Mouse (Mus musculus) liver, adult 2 months (tissue): Measurements from ENCODE around the gene Nsd2. TPM values are rescaled to one million over a fixed set of nuclear protein-coding genes. Genes with fewer than 3 reads are reported as not detected.
A peak's percentile ranks its signal among the peaks of the same experiment; 100 is the strongest.

Source experiments
- DNase-seq: peaks from one replicate; pipeline ENCODE4 v3.0.0-alpha.2; 2011; ENCODE audit warnings: low read depth, low spot score; ENCODE audit errors: extremely low read depth
- H3K27ac ChIP-seq: fragments of 200-500 bp; replicated peaks from 2 replicates; pipeline ENCODE4 v1.5.1; 2012; ENCODE audit warnings: low read depth, mild to moderate bottlenecking, control low read depth, inconsistent platforms, low read length; ENCODE audit not compliant: insufficient read depth
- H3K27me3 ChIP-seq: fragments of 200-500 bp; 2 replicates; pipeline ENCODE4 v1.6.1; 2012; ENCODE audit warnings: mild to moderate bottlenecking, moderate library complexity, low read length, inconsistent platforms; ENCODE audit not compliant: control insufficient read depth, insufficient read depth
- H3K36me3 ChIP-seq: fragments of 200-500 bp; 2 replicates; pipeline ENCODE4 v1.6.1; 2012; ENCODE audit warnings: low read length, inconsistent platforms; ENCODE audit not compliant: control insufficient read depth, insufficient read depth
- H3K4me1 ChIP-seq: fragments of 200-500 bp; 2 replicates; pipeline ENCODE4 v1.6.1; 2011; ENCODE audit warnings: low read length; ENCODE audit not compliant: control insufficient read depth, insufficient read depth
- H3K4me3 ChIP-seq: fragments of 200-500 bp; 2 replicates; pipeline ENCODE4 v1.5.1; 2011; ENCODE audit warnings: low read depth, mild to moderate bottlenecking, control low read depth, low read length, moderate library complexity; ENCODE audit not compliant: insufficient read depth
- H3K79me2 ChIP-seq: fragments of 200-500 bp; 2 replicates; pipeline ENCODE4 v1.6.1; 2012; ENCODE audit warnings: inconsistent platforms, mild to moderate bottlenecking, low read length, moderate library complexity; ENCODE audit not compliant: control insufficient read depth, insufficient read depth
- H3K9ac ChIP-seq: fragments of 200-500 bp; 2 replicates; pipeline ENCODE4 v1.6.1; 2012; ENCODE audit warnings: low read depth, mild to moderate bottlenecking, control low read depth, inconsistent platforms, low read length
- CTCF ChIP-seq: fragments of 200-500 bp; IDR thresholded peaks from 2 replicates; pipeline ENCODE4 v1.5.1; 2011; ENCODE audit warnings: low read depth, low read length, control low read depth
- POLR2A ChIP-seq: fragments of 200-500 bp; IDR thresholded peaks from 2 replicates; pipeline ENCODE4 v1.6.1; 2011; ENCODE audit warnings: low read length, control low read depth; ENCODE audit not compliant: insufficient read depth; ENCODE audit errors: extremely low read depth
- WGBS: fragments of 180-500 bp; shearing (Covaris S2); methylation state at CpG from one replicate; pipeline ENCODE4 v1.1.7; 2018; 5-methylcytosine and 5-hydroxymethylcytosine counted together
- polyA plus RNA-seq: library from polyadenylated mRNA; depleted of rRNA; stranded (reverse); fragments of >200 nt; gene quantifications from 2 replicates; pipeline ENCODE4 v1.2.3, GENCODE M21; 2012
- total RNA-seq: library from RNA; depleted of rRNA; stranded (reverse); fragments of >200 nt; gene quantifications from 2 replicates; pipeline ENCODE4 v1.2.3, GENCODE M21; 2014

The Nsd2 gene
- total and polyA plus RNA-seq, 2 experiments: 2.6 to 9.3 TPM

- H3K4me1 ChIP-seq: peaks cover 4% of the 10 kb centered on the region; the same call in 1 of the 2 replicates
- H3K4me3 ChIP-seq: peak overlapping the region; percentile 93
- DNase-seq: no peak
- peaks cover 1% of the 10 kb centered on the region; the same call in 1 of the 2 replicates for H3K79me2 ChIP-seq
- no peaks in the 10 kb centered on the region for H3K36me3 ChIP-seq
- H3K9ac ChIP-seq: peak overlapping the region; percentile 86
- WGBS: 47% methylated on average over 9 of the region's 9 CpGs
- TF ChIP-seq CTCF: no peak
- TF ChIP-seq POLR2A: no peak
- H3K27me3 ChIP-seq: no peaks in the 10 kb centered on the region
- no peak overlapping the region for H3K27ac ChIP-seq
These were observed 1.2 kb upstream of the Nsd2 start for GRCm38 (mm10) chr5:33819141-33819875.

DNA sequence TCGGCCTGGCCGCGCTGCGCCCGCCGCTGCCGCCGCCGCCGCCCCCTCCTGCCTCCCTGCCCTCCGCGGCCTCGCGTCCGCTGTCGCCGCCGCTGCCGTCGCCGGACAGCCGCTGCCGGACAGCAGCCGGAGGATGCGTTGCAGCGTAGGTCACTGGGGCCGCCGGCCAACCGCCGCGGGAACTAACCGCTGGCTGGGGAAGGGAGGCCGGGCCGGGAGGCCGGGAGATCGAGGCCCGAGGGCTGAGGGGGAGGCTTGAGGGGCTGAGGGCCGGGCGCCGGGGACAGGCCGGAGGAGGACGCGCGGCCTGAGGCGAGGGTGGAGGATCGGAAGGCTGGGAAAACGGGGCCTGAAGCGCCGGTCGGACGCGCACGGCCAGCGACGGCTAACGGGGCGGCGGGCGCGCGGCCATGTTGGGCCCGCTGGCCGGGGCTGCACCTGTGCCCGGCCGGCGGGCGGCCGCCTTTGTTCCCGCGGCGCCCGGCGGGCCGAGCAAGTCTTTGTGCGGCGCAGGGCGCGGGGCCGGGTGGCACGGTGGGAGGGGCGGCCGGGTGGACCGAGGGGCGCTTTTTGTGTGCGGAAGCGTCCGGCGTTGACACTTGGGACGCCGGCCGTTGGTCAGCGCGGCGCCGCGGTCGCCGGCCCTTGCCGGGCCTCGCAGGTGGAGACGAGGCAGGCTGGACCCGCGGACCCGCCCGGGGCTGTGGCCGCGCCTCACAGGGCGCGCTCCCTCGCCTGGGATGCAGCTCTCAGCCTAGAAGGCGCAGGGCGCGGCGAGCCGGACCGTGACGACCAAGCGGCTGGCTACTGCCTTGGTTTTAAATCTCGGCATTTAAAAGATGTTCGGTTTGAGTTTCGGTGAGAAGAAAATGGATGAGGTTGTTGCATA is 452 bp downstream of the Nsd2 start:
- WGBS: under 1% methylated on average over 118 of the region's 121 CpGs
- Histone ChIP-seq H3K27me3 (no peaks in the 10 kb centered on the region), H3K4me3 (peak overlapping the region; percentile 99), H3K27ac (peak overlapping the region; percentile 61), H3K79me2 (peaks cover 5% of the 10 kb centered on the region; the same call in 1 of the 2 replicates), H3K9ac (peak overlapping the region; percentile 99), H3K4me1 (peaks cover 4% of the 10 kb centered on the region; the same call in 1 of the 2 replicates), H3K36me3 (no peaks in the 10 kb centered on the region)
- TF ChIP-seq CTCF (no peak), POLR2A (no peak)
- peak; percentile 28 for DNase-seq

DNA sequence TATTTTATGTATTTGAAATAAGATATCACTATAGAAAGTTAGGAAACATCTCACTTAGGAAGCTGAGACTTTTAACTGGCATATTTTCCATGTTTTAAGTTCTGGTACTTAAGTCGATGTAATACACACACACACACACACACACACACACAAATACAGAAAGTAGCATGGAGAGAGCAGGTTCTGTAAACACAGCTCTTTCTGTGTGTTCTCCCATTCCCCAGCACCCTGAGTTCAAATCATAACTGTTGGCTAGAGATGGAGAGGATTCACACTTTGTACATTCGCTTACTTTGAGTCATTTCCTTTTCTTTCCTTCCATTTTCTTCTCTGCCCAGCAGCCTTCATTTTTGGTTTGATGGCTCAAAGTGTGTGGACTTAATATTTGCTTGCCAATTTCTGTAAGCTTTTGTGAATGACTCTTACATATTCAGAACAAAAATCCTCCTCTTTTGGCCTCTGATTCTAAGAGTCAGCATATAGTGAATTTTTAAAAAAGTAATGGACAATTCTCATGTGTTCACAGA is 1.4 kb downstream of the Nsd2 start:
- no peaks in the 10 kb centered on the region for H3K36me3 ChIP-seq
- no peak overlapping the region for H3K27ac ChIP-seq
- no peaks in the 10 kb centered on the region for H3K27me3 ChIP-seq
- peaks cover 4% of the 10 kb centered on the region; the same call in 1 of the 2 replicates for H3K4me1 ChIP-seq
- H3K9ac ChIP-seq: no peak overlapping the region
- no peak for TF ChIP-seq POLR2A
- no peak for DNase-seq
- peaks cover 5% of the 10 kb centered on the region; the same call in 1 of the 2 replicates for H3K79me2 ChIP-seq
- no peak overlapping the region for H3K4me3 ChIP-seq
- WGBS: 45% methylated on average over 2 of the region's 2 CpGs

DNA sequence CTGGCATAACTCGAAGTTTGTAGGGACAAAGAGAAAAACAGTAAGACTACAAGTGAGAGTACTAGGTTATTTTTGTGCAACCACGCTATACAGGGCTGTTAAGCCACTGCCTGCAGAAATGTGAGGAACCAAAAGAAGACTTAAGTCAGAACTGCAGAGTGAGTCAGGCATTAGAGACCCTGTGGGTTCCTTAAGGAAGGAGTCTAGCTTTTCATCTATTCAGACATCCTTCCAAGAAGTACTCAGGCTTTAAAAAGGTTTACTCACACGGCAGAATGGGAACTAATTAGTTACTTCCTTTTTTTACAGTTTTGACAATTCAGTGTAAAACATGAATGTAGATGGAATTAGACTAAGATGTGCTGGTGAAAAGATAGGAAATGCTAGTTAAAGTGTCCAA is 1.9 kb downstream of the Nsd2 start:
- H3K4me3 ChIP-seq: no peak overlapping the region
- no peak for TF ChIP-seq CTCF
- TF ChIP-seq POLR2A: no peak
- no peak for DNase-seq
- H3K36me3 ChIP-seq: no peaks in the 10 kb centered on the region
- peaks cover 4% of the 10 kb centered on the region; the same call in 1 of the 2 replicates for H3K4me1 ChIP-seq
- no peak overlapping the region for H3K9ac ChIP-seq
- no peaks in the 10 kb centered on the region for H3K27me3 ChIP-seq
- WGBS: 68% methylated on average over 3 of the region's 3 CpGs
- H3K79me2 ChIP-seq: peaks cover 7% of the 10 kb centered on the region; the same call in 1 of the 2 replicates
- no peak overlapping the region for H3K27ac ChIP-seq

DNA sequence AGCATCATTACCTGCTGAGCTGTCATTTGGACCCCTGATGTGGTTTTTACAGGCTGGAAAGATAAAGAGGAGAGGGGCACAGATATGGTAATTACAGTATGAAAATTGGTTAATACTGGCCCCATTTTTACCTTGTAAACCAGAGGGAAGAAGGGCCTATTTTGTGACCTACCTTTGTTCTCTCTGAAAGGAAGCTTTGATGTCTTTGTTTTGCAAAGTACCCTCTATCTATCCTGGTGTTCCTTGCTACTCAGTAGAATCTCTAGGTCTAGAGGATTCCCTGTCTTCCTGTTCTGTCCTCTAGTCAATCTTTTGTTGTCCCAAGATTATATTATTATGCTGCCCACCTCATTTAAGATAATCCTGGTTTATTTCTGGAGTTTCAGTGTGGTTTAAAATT is 5.5 kb downstream of the Nsd2 start:
- H3K36me3 ChIP-seq: no peaks in the 10 kb centered on the region
- DNase-seq: no peak
- peaks cover 7% of the 10 kb centered on the region; the same call in 1 of the 2 replicates for H3K79me2 ChIP-seq
- H3K27ac ChIP-seq: no peak overlapping the region
- no peak for TF ChIP-seq POLR2A
- no peak for TF ChIP-seq CTCF
- no peak overlapping the region for H3K4me3 ChIP-seq
- peaks cover 2% of the 10 kb centered on the region; the same call in 1 of the 2 replicates for H3K4me1 ChIP-seq
- no peak overlapping the region for H3K9ac ChIP-seq
- H3K27me3 ChIP-seq: no peaks in the 10 kb centered on the region
